Mouse (Mus musculus) left cerebral cortex, postnatal 14 days (tissue): ENCODE data around the gene Olfr1028. TPM values are rescaled to one million over a fixed set of nuclear protein-coding genes. Genes with fewer than 3 reads are reported as not detected.

Experiments used
- DNase-seq, 2 experiments: peaks; one replicate each; pipeline ENCODE4 v3.0.0; 2021 to 2022; ENCODE audit warnings: low spot score in 2 of 2, mixed read lengths in 1 of 2
- intact Hi-C: fragments of 180-260 bp; cut with DNase I; formaldehyde crosslinking; loops from one replicate; pipeline ENCODE4 v1.15.1; 2025
- long read RNA-seq, 2 experiments: library from polyadenylated mRNA; stranded (forward); transcript quantifications; one replicate each; pipeline ENCODE4 v2.0.0; 2021
- total RNA-seq, 2 experiments: library from RNA; stranded (reverse); gene quantifications; 2 replicates each; pipeline ENCODE4 v1.2.3; 2021

The Olfr1028 gene
- total RNA-seq = not detected
- long read RNA-seq, experiment 1 = 0 reads
- long read RNA-seq, experiment 2 = 0 reads

DNA sequence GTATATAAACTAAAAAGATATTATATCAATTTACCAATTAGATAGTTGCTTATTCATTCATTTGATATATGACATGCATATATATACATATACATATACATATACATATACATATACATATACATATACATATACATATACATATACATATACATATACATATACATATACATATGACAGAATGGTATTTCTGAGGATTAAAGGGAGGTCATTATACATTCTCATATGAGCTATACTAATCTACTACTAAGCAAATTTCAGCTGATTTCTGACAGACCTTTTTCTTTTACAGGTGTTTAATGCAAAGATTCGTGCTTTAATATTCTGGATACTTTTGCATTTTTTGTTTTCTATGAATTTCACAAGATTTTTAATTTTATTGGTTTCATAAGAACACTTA, at the start of gene Olfr1028:
Gene Olfr1028, plus strand, starts transcription at position 301 of the 400 bp plus-strand sequence.
- intact Hi-C loops = no loop called here

DNA sequence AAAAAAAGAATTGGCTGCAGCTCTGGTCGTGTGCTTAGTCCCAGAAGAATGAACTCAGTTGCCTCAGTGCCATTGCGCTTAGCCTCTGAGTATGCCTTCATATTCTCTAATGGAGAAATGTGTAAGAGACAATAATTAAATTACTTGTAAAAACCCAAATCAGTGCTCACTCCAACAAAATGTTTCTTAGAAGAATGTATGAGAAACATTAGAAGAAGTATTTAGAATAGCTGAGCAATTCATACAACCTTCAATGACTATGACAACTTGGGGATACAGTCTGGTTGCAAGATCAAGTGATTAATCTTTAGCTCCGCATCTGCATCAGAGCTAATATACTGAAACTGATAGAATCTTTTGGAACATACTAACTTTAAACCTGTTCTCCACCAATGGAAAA, 45.3 kb upstream of the Olfr1028 start, which contains the start of gene Olfr1024:
Gene Olfr1024, minus strand, starts transcription at position 101 of the 400 bp plus-strand sequence.
- no peak for DNase-seq
- intact Hi-C loops = no loop called here

More for the DNA sequence above, at the start of gene Olfr1028:
- no peak for DNase-seq

- DNase-seq = no peak
- intact Hi-C loops = no loop called here
Observed at GRCm38 (mm10) chr2:85913197-85913596, 37.0 kb upstream of the Olfr1028 start.

DNA sequence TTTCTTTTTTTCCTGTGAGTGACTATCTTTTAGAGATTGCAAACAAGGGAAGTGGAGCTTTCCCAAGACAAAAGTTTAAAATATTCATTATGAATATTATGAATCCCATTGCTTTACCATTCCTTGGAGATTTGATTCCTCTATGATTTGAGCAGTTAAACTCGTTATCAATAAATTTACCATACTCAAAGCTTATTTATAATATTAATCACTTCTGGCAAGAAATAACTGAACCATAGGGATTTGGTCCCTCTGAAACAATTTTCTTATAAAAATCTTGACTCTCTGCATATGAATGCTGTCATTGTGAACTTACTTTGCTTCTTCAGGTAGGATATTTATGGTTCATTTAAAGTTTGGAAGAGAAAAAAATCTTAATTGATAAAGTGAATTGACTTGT, 35.3 kb upstream of the Olfr1028 start, which contains the start of gene Olfr1025-ps1:
Gene Olfr1025-ps1, plus strand, starts transcription at position 301 of the 400 bp plus-strand sequence.
- DNase-seq = no peak
- intact Hi-C loops = no loop called here

DNA sequence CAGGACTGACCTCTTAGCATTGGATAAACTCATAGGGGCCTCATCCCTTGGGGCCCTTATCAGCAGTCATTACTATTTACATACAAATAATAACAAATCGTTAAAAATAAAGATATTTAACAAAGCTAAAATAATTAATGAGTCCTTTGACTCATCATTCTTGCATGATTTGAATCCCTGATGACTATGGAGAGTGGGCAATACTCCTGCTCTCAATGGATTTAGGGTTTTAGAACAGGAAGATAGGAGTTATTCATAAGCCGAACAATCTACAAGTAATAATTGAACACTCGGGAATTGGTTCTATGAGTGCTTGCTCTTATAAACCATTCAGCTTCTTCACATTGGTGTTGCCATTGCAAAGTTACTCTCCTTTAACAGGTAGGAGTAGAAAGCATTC, 29.0 kb upstream of the Olfr1028 start, which contains the start of gene Olfr1026:
Gene Olfr1026, plus strand, starts transcription at position 301 of the 400 bp plus-strand sequence.
- intact Hi-C loops = no loop called here
- DNase-seq = no peak

- intact Hi-C loops = no loop called here
Observed at GRCm38 (mm10) chr2:85973595-85973994, 23.4 kb downstream of the Olfr1028 start, which contains the start of gene Olfr1029. Olfr1029 (plus strand) TSS chr2:85973895.

GRCm38 (mm10) chr2:85978976-85979375, 28.7 kb downstream of the Olfr1028 start, which contains the start of gene Olfr1030:
Olfr1030 (plus strand) TSS chr2:85979276.
- DNase-seq = no peak
- intact Hi-C loops = no loop called here

More at GRCm38 (mm10) chr2:85973595-85973994, 23.4 kb downstream of the Olfr1028 start, which contains the start of gene Olfr1029:
- DNase-seq = no peak

DNA sequence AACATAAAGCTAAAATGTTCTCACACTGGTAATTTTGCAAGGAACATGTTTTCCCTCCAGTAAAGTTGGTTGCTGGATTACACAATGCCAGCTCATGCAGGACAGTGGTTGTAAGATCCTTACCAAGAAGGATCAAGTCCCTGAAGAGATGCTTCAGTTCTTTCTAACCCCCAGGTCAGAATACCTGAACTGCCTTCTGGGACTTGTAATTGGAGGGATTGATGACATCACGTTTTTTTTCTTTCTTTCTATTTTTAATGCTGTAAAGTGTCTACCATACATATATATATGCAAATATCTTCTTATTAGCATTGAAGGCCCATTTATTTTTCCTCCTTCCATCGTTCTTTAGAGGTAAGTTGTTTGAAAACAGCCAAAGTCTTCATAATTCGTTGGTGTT, 39.8 kb downstream of the Olfr1028 start, which contains the start of gene Olfr1031:
Gene Olfr1031, plus strand, starts transcription at position 301 of the 400 bp plus-strand sequence.
- no peak for DNase-seq
- intact Hi-C loops = no loop called here

Other genes with a start within 250 kb of the Olfr1028 start
- gene Olfr1009, start 235.0 kb upstream of the Olfr1028 start, total RNA-seq = not detected
- gene Olfr1012, start 187.7 kb upstream of the Olfr1028 start, total RNA-seq = not detected
- not detected for gene Olfr1013, start 183.3 kb upstream of the Olfr1028 start, total RNA-seq
- not detected for gene Olfr1014, start 177.7 kb upstream of the Olfr1028 start, total RNA-seq
- not detected for gene Olfr1015, start 168.4 kb upstream of the Olfr1028 start, total RNA-seq
- not detected for gene Olfr1016, start 147.9 kb upstream of the Olfr1028 start, total RNA-seq
- gene Olfr1018, start 132.0 kb upstream of the Olfr1028 start, total RNA-seq = not detected
- not detected for gene Olfr1019, start 105.0 kb upstream of the Olfr1028 start, total RNA-seq
- gene Olfr1020, start 103.4 kb upstream of the Olfr1028 start, total RNA-seq = not detected
- not detected for gene Olfr1022, start 81.8 kb upstream of the Olfr1028 start, total RNA-seq
- gene Olfr1023, start 64.8 kb upstream of the Olfr1028 start, total RNA-seq = not detected
- gene Olfr1024, start 45.4 kb upstream of the Olfr1028 start, total RNA-seq = not detected
- gene Olfr1025-ps1, start 35.2 kb upstream of the Olfr1028 start, total RNA-seq = not detected
- gene Olfr1026, start 28.9 kb upstream of the Olfr1028 start, total RNA-seq = not detected
- not detected for gene Olfr1029, start 23.5 kb downstream of the Olfr1028 start, total RNA-seq
- gene Olfr1030, start 28.8 kb downstream of the Olfr1028 start, total RNA-seq = not detected
- gene Olfr1031, start 39.9 kb downstream of the Olfr1028 start, total RNA-seq = not detected
- not detected for gene Olfr1032, start 55.1 kb downstream of the Olfr1028 start, total RNA-seq
- gene Olfr1033, start 70.2 kb downstream of the Olfr1028 start, total RNA-seq = not detected
- not detected for gene Olfr1034, start 95.4 kb downstream of the Olfr1028 start, total RNA-seq
- not detected for gene Olfr1036, start 123.6 kb downstream of the Olfr1028 start, total RNA-seq
- gene Olfr1037, start 136.9 kb downstream of the Olfr1028 start, total RNA-seq = not detected
- gene Olfr1039, start 185.5 kb downstream of the Olfr1028 start, total RNA-seq = not detected
- not detected for gene Olfr1040, start 196.3 kb downstream of the Olfr1028 start, total RNA-seq
- gene Olfr1042, start 211.4 kb downstream of the Olfr1028 start, total RNA-seq = not detected
- gene Olfr1043, start 217.1 kb downstream of the Olfr1028 start, total RNA-seq = not detected
- not detected for gene Olfr1044, start 227.4 kb downstream of the Olfr1028 start, total RNA-seq
- gene Olfr52, start 235.2 kb downstream of the Olfr1028 start, total RNA-seq = not detected